10 mouse cellular contexts compared by ENCODE assay signal in the genomic region with DNA sequence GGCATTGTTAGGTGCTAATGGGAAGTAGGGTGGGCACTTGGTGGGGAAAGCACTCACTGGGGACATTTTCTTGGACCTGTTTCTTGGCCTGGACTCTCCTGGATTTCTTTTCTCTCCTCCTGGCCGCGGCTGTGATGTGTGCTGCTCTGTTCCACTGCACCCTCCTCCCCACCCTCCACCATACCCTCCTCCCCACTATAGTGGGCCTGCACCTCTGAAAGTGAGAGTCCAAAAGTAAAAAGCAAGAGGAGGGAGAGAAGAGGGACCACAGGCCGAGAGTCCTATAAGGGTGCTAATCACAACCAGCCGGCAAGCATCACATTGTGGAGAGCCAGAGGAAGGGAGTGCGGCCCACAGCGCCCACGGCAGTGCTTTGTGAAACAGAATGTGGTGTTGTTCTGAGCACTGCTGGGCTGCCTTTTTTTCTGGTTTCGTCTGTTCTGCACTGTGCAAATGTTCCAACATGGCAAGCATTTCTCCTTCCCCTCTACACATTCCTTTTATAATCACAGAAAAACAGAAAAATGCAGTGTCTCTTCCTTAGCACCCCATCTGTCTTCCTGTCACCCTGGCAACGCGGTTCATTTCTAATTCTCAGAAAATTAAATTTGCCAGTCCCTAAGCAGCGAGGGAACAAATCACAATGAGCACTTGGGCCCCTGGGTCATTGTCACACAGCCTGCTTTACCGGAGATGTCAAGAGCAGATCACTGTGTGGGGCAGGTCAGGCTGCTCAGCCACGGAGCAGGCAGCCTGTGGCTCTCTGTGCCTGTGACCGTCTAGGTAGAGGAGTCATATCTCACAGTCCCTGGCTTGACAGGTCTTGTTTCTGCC. TPM values are rescaled to one million over a fixed set of nuclear protein-coding genes. Genes with fewer than 3 reads are reported as not detected.
DNase-seq lines count a peak whose midpoint lies in the region; ATAC-seq lines count a peak whose summit lies in the region.
"Had no signal": no experiment of that assay in that cellular context is flagged by ENCODE, and none has a peak within 500 bp of the region (broad histone marks: within the 10 kb centered on the region; RNA-seq: fewer than 3 reads in every experiment).

No protein-coding gene starts in this region.

- no peak for DNase-seq in heart, postnatal 14 days
- DNase-seq in frontal cortex, postnatal 25 days (ENCODE audit: low spot score in 2 of 2), result peak; percentile 27 to 36
- DNase-seq in left cerebral cortex, adult 8-10 months (ENCODE audit: low spot score in 2 of 2), result peak; percentile 30 to 78
- no peak for DNase-seq in thymus, postnatal 14 days
- DNase-seq: kidney, postnatal 14 days had no signal

- peak overlapping the region; percentile 3 for H3K27ac ChIP-seq in heart, embryonic 13.5 days (replicated peaks)
- peak overlapping the region; percentile 41 for H3K27ac ChIP-seq in neural tube, embryonic 15.5 days (replicated peaks)

- no peak overlapping the region for H3K4me2 ChIP-seq in heart, embryonic 13.5 days
- H3K4me2 ChIP-seq in neural tube, embryonic 15.5 days, result no peak overlapping the region

- intact Hi-C loops in heart, postnatal 14 days (cut with DNase I), result no loop called here

- WGBS in heart, embryonic 13.5 days, result 56% methylated on average over 14 of the region's 14 CpGs
- WGBS in neural tube, embryonic 15.5 days, result 41% methylated on average over 14 of the region's 14 CpGs

- no peaks in the 10 kb centered on the region for H3K9me3 ChIP-seq in heart, embryonic 13.5 days
- no peaks in the 10 kb centered on the region for H3K9me3 ChIP-seq in neural tube, embryonic 15.5 days (replicated peaks)

- H3K4me3 ChIP-seq in heart, embryonic 13.5 days, result no peak overlapping the region
- H3K4me3 ChIP-seq in neural tube, embryonic 15.5 days (replicated peaks), result no peak overlapping the region

- no peaks in the 10 kb centered on the region for H3K36me3 ChIP-seq in heart, embryonic 13.5 days
- H3K36me3 ChIP-seq in neural tube, embryonic 15.5 days, result no peaks in the 10 kb centered on the region

- 0 out of 2 replicates have a peak, but pooled peaks cover 10% of the 10 kb centered on the region for H3K27me3 ChIP-seq in heart, embryonic 13.5 days (replicated peaks)
- H3K27me3 ChIP-seq in neural tube, embryonic 15.5 days (replicated peaks), result no peaks in the 10 kb centered on the region; the same call in 1 of the 2 replicates

- ATAC-seq in heart, embryonic 13.5 days (ENCODE audit: extremely low read depth, insufficient number of reproducible peaks, low FRiP score, low TSS enrichment), result no peak
- ATAC-seq in neural tube, embryonic 15.5 days (ENCODE audit: low FRiP score), result peak; percentile 59; the same call in 1 of the 2 replicates
- no peak for ATAC-seq in erythroblast, adult 5-6 weeks (replicated peaks; ENCODE audit: low FRiP score, poor library complexity, severe bottlenecking)
- no peak for ATAC-seq in megakaryocyte, adult 5-6 weeks (ENCODE audit: poor library complexity, severe bottlenecking)

- H3K9ac ChIP-seq in heart, embryonic 13.5 days, result no peak overlapping the region
- no peak overlapping the region for H3K9ac ChIP-seq in neural tube, embryonic 15.5 days (replicated peaks)

- peaks cover 9% of the 10 kb centered on the region; the same call in 1 of the 2 replicates for H3K4me1 ChIP-seq in heart, embryonic 13.5 days
- H3K4me1 ChIP-seq in neural tube, embryonic 15.5 days, result peaks cover 16% of the 10 kb centered on the region

RNA-seq across cellular contexts. Expression of a gene that starts 29.5 kb away (rescaled TPM):
- polyA plus RNA-seq in heart, embryonic 13.5 days (2015; fragmentation: Nextera tagmentation; extraction: Ambion mirVana), result 1.3 and 1.4 TPM in 2 replicates
- total RNA-seq in heart, postnatal 14 days (2021), result 10 to 100 TPM; 48.6 to 56.7 TPM
- total RNA-seq in left cerebral cortex, adult 8-10 months (2022), result 1 to 10 TPM; 2.5 to 3.1 (median 2.8) TPM
- polyA plus RNA-seq in neural tube, embryonic 15.5 days (2015; fragmentation: Nextera tagmentation; extraction: Ambion mirVana), result 0.50 and 0.64 TPM in 2 replicates
- total RNA-seq in erythroblast, adult 5-6 weeks (2015; ENCODE audit: low replicate concordance), result not detected in 2 replicates
- total RNA-seq in erythroblast, adult 5-6 weeks (2017; ENCODE audit: low replicate concordance), result not detected in 2 replicates
- total RNA-seq in megakaryocyte, adult 5-6 weeks (2015), result 0.02 and 0.04 TPM in 2 replicates
- total RNA-seq in megakaryocyte, adult 5-6 weeks (2017), result under 0.01 and 0.08 TPM in 2 replicates
- total RNA-seq: neutrophil, adult 5-6 weeks had no signal

RNA-seq across cellular contexts. Expression of a gene that starts 43.9 kb away (rescaled TPM):
- 0.11 and 0.21 TPM in 2 replicates for polyA plus RNA-seq in heart, embryonic 13.5 days (2015; fragmentation: Nextera tagmentation; extraction: Ambion mirVana)
- total RNA-seq in heart, postnatal 14 days (2021), result 10 to 100 TPM; 17.9 to 21.3 TPM
- 100 to 1,000 TPM in 2 of 4 experiments, 10 to 100 TPM in 2; 27.2 to 188 (median 81.4) TPM for total RNA-seq in left cerebral cortex, adult 8-10 months (2022)
- polyA plus RNA-seq in neural tube, embryonic 15.5 days (2015; fragmentation: Nextera tagmentation; extraction: Ambion mirVana), result 0.14 and 0.27 TPM in 2 replicates
- total RNA-seq in erythroblast, adult 5-6 weeks (2015; ENCODE audit: low replicate concordance), result 0.38 and 0.84 TPM in 2 replicates
- not detected in 2 replicates for total RNA-seq in erythroblast, adult 5-6 weeks (2017; ENCODE audit: low replicate concordance)
- total RNA-seq in megakaryocyte, adult 5-6 weeks (2015), result 0.52 and 1.7 TPM in 2 replicates
- total RNA-seq in megakaryocyte, adult 5-6 weeks (2017), result 0.37 TPM in 1 of 2 replicates, not detected in the other

RNA-seq across cellular contexts. Expression of a gene that starts 52.8 kb away (rescaled TPM):
- 56.1 and 56.2 TPM in 2 replicates for polyA plus RNA-seq in heart, embryonic 13.5 days (2015; fragmentation: Nextera tagmentation; extraction: Ambion mirVana)
- total RNA-seq in heart, postnatal 14 days (2021), result 10 to 100 TPM; 18.0 to 19.0 TPM
- total RNA-seq in left cerebral cortex, adult 8-10 months (2022), result 10 to 100 TPM; 46.3 to 56.8 (median 53.7) TPM
- polyA plus RNA-seq in neural tube, embryonic 15.5 days (2015; fragmentation: Nextera tagmentation; extraction: Ambion mirVana), result 109 and 112 TPM in 2 replicates
- 4.2 and 6.9 TPM in 2 replicates for total RNA-seq in erythroblast, adult 5-6 weeks (2015; ENCODE audit: low replicate concordance)
- total RNA-seq in erythroblast, adult 5-6 weeks (2017; ENCODE audit: low replicate concordance), result 4.0 and 6.1 TPM in 2 replicates
- total RNA-seq in megakaryocyte, adult 5-6 weeks (2015), result 31.9 and 32.4 TPM in 2 replicates
- total RNA-seq in megakaryocyte, adult 5-6 weeks (2017), result 25.4 and 32.2 TPM in 2 replicates

RNA-seq across cellular contexts. Expression of a gene that starts 55.2 kb away (rescaled TPM):
- polyA plus RNA-seq in heart, embryonic 13.5 days (2015; fragmentation: Nextera tagmentation; extraction: Ambion mirVana), result 10.4 and 10.7 TPM in 2 replicates
- total RNA-seq in heart, postnatal 14 days (2021), result 1 to 10 TPM; 8.2 to 8.3 TPM
- total RNA-seq in left cerebral cortex, adult 8-10 months (2022), result 10 to 100 TPM; 12.5 to 16.7 (median 14.8) TPM
- 14.9 and 15.8 TPM in 2 replicates for polyA plus RNA-seq in neural tube, embryonic 15.5 days (2015; fragmentation: Nextera tagmentation; extraction: Ambion mirVana)
- not detected in 2 replicates for total RNA-seq in erythroblast, adult 5-6 weeks (2015; ENCODE audit: low replicate concordance)
- 0.42 and 3.9 TPM in 2 replicates for total RNA-seq in erythroblast, adult 5-6 weeks (2017; ENCODE audit: low replicate concordance)
- 4.0 and 4.2 TPM in 2 replicates for total RNA-seq in megakaryocyte, adult 5-6 weeks (2015)
- total RNA-seq in megakaryocyte, adult 5-6 weeks (2017), result 40.5 and 41.6 TPM in 2 replicates

Comparison
In these comparisons a context has a peak if more than half of its experiments do, and no peak if none do; other contexts are left out.
1. DNase-seq: peak in frontal cortex, postnatal 25 days (2 of 2) and left cerebral cortex, adult 8-10 months (2 of 2); none in heart, postnatal 14 days (0 of 2) and thymus, postnatal 14 days (single experiment).
2. RNA of a gene that starts 29.5 kb away (total RNA-seq): 48.6 to 56.7 TPM in heart, postnatal 14 days; 2.5 to 3.1 TPM in left cerebral cortex, adult 8-10 months, under 0.01 to 0.08 TPM in megakaryocyte, adult 5-6 weeks and not detected in erythroblast, adult 5-6 weeks; every median in the first group is over 10 times any median in the second.
3. RNA of a gene that starts 43.9 kb away (total RNA-seq): 27.2 to 188 TPM in left cerebral cortex, adult 8-10 months and 17.9 to 21.3 TPM in heart, postnatal 14 days; 0.37 to 1.7 TPM in megakaryocyte, adult 5-6 weeks and 0.38 to 0.84 TPM in erythroblast, adult 5-6 weeks; every median in the first group is over 4 times any median in the second.